Mouse (Mus musculus) forebrain, embryonic 13.5 days (tissue): ENCODE measurements at regions not wholly inside any gene's neighbourhood (a gene's known extent, or its start where the extent isn't known, plus 50 kb on each side); places are given as distances from the start of the nearest gene placed in this dataset.

Experiments
- ATAC-seq: fragments of 200-750 bp; cut with Nextera tagmentation; 2 replicates; pipeline ENCODE4 v1.8.0; 2017
- H3K27ac ChIP-seq: fragments of 300-500 bp; sonication (generic); 2 replicates; pipeline ENCODE4 v1.5.1; 2015; ENCODE audit warnings: inconsistent platforms, mild to moderate bottlenecking, moderate library complexity
- H3K27me3 ChIP-seq: fragments of 300-500 bp; sonication (generic); 2 replicates; pipeline ENCODE4 v1.6.1; 2015; ENCODE audit warnings: mild to moderate bottlenecking, inconsistent platforms
- H3K36me3 ChIP-seq: fragments of 300-500 bp; sonication (generic); 2 replicates; pipeline ENCODE4 v1.6.1; 2015; ENCODE audit warnings: mild to moderate bottlenecking, inconsistent platforms; ENCODE audit not compliant: poor library complexity, severe bottlenecking
- H3K4me1 ChIP-seq: fragments of 300-500 bp; sonication (generic); 2 replicates; pipeline ENCODE4 v1.6.1; 2015; ENCODE audit warnings: inconsistent platforms
- H3K4me2 ChIP-seq: fragments of 300-500 bp; sonication (generic); 2 replicates; pipeline ENCODE4 v1.6.1; 2015; ENCODE audit warnings: inconsistent platforms, mild to moderate bottlenecking, moderate library complexity
- H3K4me3 ChIP-seq: fragments of 300-500 bp; sonication (generic); 2 replicates; pipeline ENCODE4 v1.5.1; 2015; ENCODE audit warnings: mild to moderate bottlenecking, inconsistent platforms
- H3K9ac ChIP-seq: fragments of 300-500 bp; sonication (generic); 2 replicates; pipeline ENCODE4 v1.6.1; 2015; ENCODE audit warnings: mild to moderate bottlenecking, inconsistent platforms
- H3K9me3 ChIP-seq: fragments of 300-500 bp; sonication (generic); replicated peaks from 2 replicates; pipeline ENCODE4 v1.6.1; 2016; ENCODE audit warnings: inconsistent platforms
- WGBS: fragments of 180-500 bp; shearing (Covaris S2); methylation state at CpG from one replicate; pipeline ENCODE4 v1.1.7; 2015; 5-methylcytosine and 5-hydroxymethylcytosine counted together

GRCm38 (mm10) chr15:26051415-26051814 is 67.2 kb downstream of the Zfp622 start:
- WGBS, result 94% methylated on average over 2 of the region's 2 CpGs
- no peaks in the 10 kb centered on the region for H3K4me1 ChIP-seq
- H3K27me3 ChIP-seq, result no peaks in the 10 kb centered on the region
- ATAC-seq, result no peak
- H3K36me3 ChIP-seq, result no peaks in the 10 kb centered on the region
- no peak overlapping the region for H3K27ac ChIP-seq
- H3K9ac ChIP-seq, result no peak overlapping the region
- no peak overlapping the region for H3K4me3 ChIP-seq
- no peak overlapping the region for H3K4me2 ChIP-seq
- no peaks in the 10 kb centered on the region for H3K9me3 ChIP-seq

GRCm38 (mm10) chr15:26052720-26053316 is 68.7 kb downstream of the Zfp622 start:
- WGBS, result 53% methylated on average over 4 of the region's 4 CpGs
- Histone ChIP-seq H3K4me2 (no peak overlapping the region), H3K4me3 (no peak overlapping the region), H3K9ac (no peak overlapping the region), H3K27me3 (no peaks in the 10 kb centered on the region), H3K9me3 (no peaks in the 10 kb centered on the region), H3K27ac (no peak overlapping the region), H3K4me1 (no peaks in the 10 kb centered on the region), H3K36me3 (no peaks in the 10 kb centered on the region)
- ATAC-seq, result peak; percentile 51

- Histone ChIP-seq H3K4me1 (no peaks in the 10 kb centered on the region), H3K4me2 (no peak overlapping the region), H3K9me3 (no peaks in the 10 kb centered on the region), H3K36me3 (no peaks in the 10 kb centered on the region), H3K4me3 (no peak overlapping the region), H3K27me3 (no peaks in the 10 kb centered on the region), H3K27ac (no peak overlapping the region), H3K9ac (no peak overlapping the region)
- 36% methylated on average over 3 of the region's 3 CpGs for WGBS
- no peak for ATAC-seq
Observed at GRCm38 (mm10) chr15:26058019-26058418, 73.9 kb downstream of the Zfp622 start.

GRCm38 (mm10) chr15:26100199-26100598 is 116.0 kb downstream of the Zfp622 start:
- no peak overlapping the region for H3K4me3 ChIP-seq
- no peak overlapping the region for H3K27ac ChIP-seq
- no peaks in the 10 kb centered on the region for H3K4me1 ChIP-seq

GRCm38 (mm10) chr15:26107993-26108392 is 123.8 kb downstream of the Zfp622 start:
- ATAC-seq, result no peak
- H3K4me3 ChIP-seq, result no peak overlapping the region
- WGBS, result 91% methylated on average over 6 of the region's 6 CpGs
- no peak overlapping the region for H3K4me2 ChIP-seq
- no peaks in the 10 kb centered on the region for H3K4me1 ChIP-seq
- H3K9me3 ChIP-seq, result no peaks in the 10 kb centered on the region
- H3K27ac ChIP-seq, result no peak overlapping the region
- H3K36me3 ChIP-seq, result no peaks in the 10 kb centered on the region
- H3K9ac ChIP-seq, result no peak overlapping the region
- H3K27me3 ChIP-seq, result no peaks in the 10 kb centered on the region

More at GRCm38 (mm10) chr15:26100199-26100598, 116.0 kb downstream of the Zfp622 start:
- WGBS, result 78% methylated on average over 4 of the region's 4 CpGs
- ATAC-seq, result no peak
- Histone ChIP-seq H3K9me3 (no peaks in the 10 kb centered on the region), H3K4me2 (no peak overlapping the region), H3K36me3 (no peaks in the 10 kb centered on the region), H3K9ac (no peak overlapping the region), H3K27me3 (no peaks in the 10 kb centered on the region)

- Histone ChIP-seq H3K27ac (no peak overlapping the region), H3K4me3 (no peak overlapping the region), H3K4me2 (no peak overlapping the region), H3K36me3 (no peaks in the 10 kb centered on the region), H3K9me3 (no peaks in the 10 kb centered on the region), H3K27me3 (no peaks in the 10 kb centered on the region), H3K9ac (no peak overlapping the region), H3K4me1 (no peaks in the 10 kb centered on the region)
- ATAC-seq, result no peak
- 70% methylated on average over 2 of the region's 2 CpGs for whole genome bisulfite sequencing
Observed at GRCm38 (mm10) chr15:26144197-26144596, 160.0 kb downstream of the Zfp622 start.

- Histone ChIP-seq H3K27ac (no peak overlapping the region), H3K4me2 (no peak overlapping the region), H3K4me1 (no peaks in the 10 kb centered on the region), H3K36me3 (no peaks in the 10 kb centered on the region), H3K4me3 (no peak overlapping the region), H3K9ac (no peak overlapping the region), H3K9me3 (no peaks in the 10 kb centered on the region), H3K27me3 (no peaks in the 10 kb centered on the region)
- WGBS, result 58% methylated on average over 3 of the region's 3 CpGs
- no peak for ATAC-seq
Observed at GRCm38 (mm10) chr15:26158499-26158898, 150.3 kb upstream of the March11 start.

GRCm38 (mm10) chr15:26184930-26185329 is 123.9 kb upstream of the March11 start:
- Histone ChIP-seq H3K4me1 (no peaks in the 10 kb centered on the region), H3K9ac (no peak overlapping the region), H3K27me3 (no peaks in the 10 kb centered on the region), H3K27ac (no peak overlapping the region), H3K36me3 (no peaks in the 10 kb centered on the region), H3K4me3 (no peak overlapping the region), H3K4me2 (no peak overlapping the region), H3K9me3 (no peaks in the 10 kb centered on the region; the same call in 1 of the 2 replicates)
- 58% methylated on average over 3 of the region's 3 CpGs for WGBS
- no peak for ATAC-seq

- H3K4me2 ChIP-seq, result no peak overlapping the region
- no peak overlapping the region for H3K4me3 ChIP-seq
- no peaks in the 10 kb centered on the region for H3K36me3 ChIP-seq
- no peak for ATAC-seq
- 52% methylated on average over 1 of the region's 1 CpGs for WGBS
- H3K9ac ChIP-seq, result no peak overlapping the region
- H3K27me3 ChIP-seq, result no peaks in the 10 kb centered on the region
- H3K4me1 ChIP-seq, result 0 out of 2 replicates have a peak, but pooled peaks cover 8% of the 10 kb centered on the region
- no peak overlapping the region for H3K27ac ChIP-seq
- no peaks in the 10 kb centered on the region for H3K9me3 ChIP-seq
Observed at GRCm38 (mm10) chr15:26195576-26195975, 113.3 kb upstream of the March11 start.

GRCm38 (mm10) chr15:26206837-26207236 is 102.0 kb upstream of the March11 start:
- no peak overlapping the region for H3K4me3 ChIP-seq
- 79% methylated on average over 6 of the region's 6 CpGs for WGBS
- no peak for ATAC-seq

GRCm38 (mm10) chr15:26220855-26221254 is 88.0 kb upstream of the March11 start:
- H3K9me3 ChIP-seq, result no peaks in the 10 kb centered on the region

More at GRCm38 (mm10) chr15:26206837-26207236, 102.0 kb upstream of the March11 start:
- H3K27me3 ChIP-seq, result no peaks in the 10 kb centered on the region
- no peak overlapping the region for H3K9ac ChIP-seq
- no peak overlapping the region for H3K27ac ChIP-seq
- H3K36me3 ChIP-seq, result no peaks in the 10 kb centered on the region
- H3K4me2 ChIP-seq, result no peak overlapping the region
- H3K9me3 ChIP-seq, result no peaks in the 10 kb centered on the region
- no peaks in the 10 kb centered on the region for H3K4me1 ChIP-seq

GRCm38 (mm10) chr15:26228646-26229045 is 80.2 kb upstream of the March11 start:
- H3K36me3 ChIP-seq, result no peaks in the 10 kb centered on the region
- no peaks in the 10 kb centered on the region for H3K4me1 ChIP-seq
- no peak overlapping the region for H3K4me2 ChIP-seq
- no peaks in the 10 kb centered on the region for H3K9me3 ChIP-seq
- ATAC-seq, result no peak
- H3K4me3 ChIP-seq, result no peak overlapping the region
- H3K9ac ChIP-seq, result no peak overlapping the region
- H3K27ac ChIP-seq, result no peak overlapping the region
- WGBS, result 85% methylated on average over 4 of the region's 4 CpGs
- H3K27me3 ChIP-seq, result no peaks in the 10 kb centered on the region

More at GRCm38 (mm10) chr15:26220855-26221254, 88.0 kb upstream of the March11 start:
- no peak for ATAC-seq
- H3K4me2 ChIP-seq, result no peak overlapping the region
- WGBS, result 22% methylated on average over 3 of the region's 3 CpGs
- H3K27ac ChIP-seq, result no peak overlapping the region
- no peak overlapping the region for H3K9ac ChIP-seq
- no peaks in the 10 kb centered on the region for H3K27me3 ChIP-seq
- H3K4me1 ChIP-seq, result peaks cover 6% of the 10 kb centered on the region; the same call in 1 of the 2 replicates
- no peaks in the 10 kb centered on the region for H3K36me3 ChIP-seq
- H3K4me3 ChIP-seq, result no peak overlapping the region
